In the genomic region with DNA sequence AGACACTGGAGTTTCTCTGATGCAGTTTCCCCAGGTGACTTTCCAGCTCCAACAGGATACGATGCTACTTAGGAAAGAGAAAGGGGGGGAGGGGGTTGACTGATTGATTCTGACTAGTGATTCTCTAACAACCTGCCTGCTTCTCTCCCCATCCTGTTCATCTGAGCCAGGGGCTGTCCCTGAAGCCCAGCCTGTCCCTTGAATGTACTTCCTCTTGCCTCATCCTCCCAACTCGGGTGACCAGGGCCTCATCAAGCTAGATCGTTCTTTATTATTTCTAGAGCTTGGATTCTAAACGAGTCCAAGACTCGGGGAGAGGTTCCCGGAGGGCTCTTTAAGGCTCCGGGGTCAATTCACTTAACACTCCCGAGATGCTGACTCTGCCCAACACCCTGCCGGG, we compare ENCODE assay signal across 8 mouse cellular contexts. TPM values are rescaled to one million over a fixed set of nuclear protein-coding genes. Genes with fewer than 3 reads are reported as not detected.
DNase-seq lines count a peak whose midpoint lies in the region; ATAC-seq lines count a peak whose summit lies in the region.

No protein-coding gene starts in this region.

- peak overlapping the region; percentile 96 for H3K4me2 ChIP-seq in forebrain, embryonic 13.5 days
- peak overlapping the region; percentile 80 for H3K4me2 ChIP-seq in liver, embryonic 15.5 days

- peak; percentile 66 for DNase-seq in A20 (ENCODE audit: low read depth, low spot score)
- no peak for DNase-seq in spleen, postnatal 36 days (ENCODE audit: low spot score in 2 of 2)
- no peak for DNase-seq in ovary, adult 18-20 months (ENCODE audit: low spot score)

- H3K27ac ChIP-seq in forebrain, embryonic 13.5 days = no peak overlapping the region
- H3K27ac ChIP-seq in liver, embryonic 15.5 days (replicated peaks) = peak overlapping the region; percentile 87

- peak overlapping the region; percentile 93 for H3K9ac ChIP-seq in forebrain, embryonic 13.5 days
- H3K9ac ChIP-seq in liver, embryonic 15.5 days = peak overlapping the region; percentile 85

- peaks cover 68% of the 10 kb centered on the region for H3K36me3 ChIP-seq in erythroblast, embryonic 14.5 days (ENCODE audit: control insufficient read depth)
- H3K36me3 ChIP-seq in forebrain, embryonic 13.5 days (ENCODE audit: poor library complexity, severe bottlenecking) = peaks cover 40% of the 10 kb centered on the region
- H3K36me3 ChIP-seq in liver, embryonic 15.5 days (replicated peaks) = peaks cover 51% of the 10 kb centered on the region

- no peaks in the 10 kb centered on the region for H3K27me3 ChIP-seq in erythroblast, embryonic 14.5 days (ENCODE audit: control insufficient read depth)
- no peaks in the 10 kb centered on the region for H3K27me3 ChIP-seq in forebrain, embryonic 13.5 days
- H3K27me3 ChIP-seq in liver, embryonic 15.5 days = no peaks in the 10 kb centered on the region

- WGBS in forebrain, embryonic 13.5 days = 55% methylated on average over 9 of the region's 9 CpGs
- 19% methylated on average over 9 of the region's 9 CpGs for WGBS in liver, embryonic 15.5 days (ENCODE audit: insufficient replicate concordance)

- ATAC-seq in erythroblast, adult 5-6 weeks (replicated peaks; ENCODE audit: low FRiP score, poor library complexity, severe bottlenecking) = no peak
- no peak for ATAC-seq in forebrain, embryonic 13.5 days
- ATAC-seq in liver, embryonic 15.5 days (ENCODE audit: insufficient read depth) = no peak
- no peak for ATAC-seq in frontal cortex, adult (ENCODE audit: low TSS enrichment)

- H3K4me3 ChIP-seq in erythroblast, embryonic 14.5 days (replicated peaks) = peak overlapping the region; percentile 70
- H3K4me3 ChIP-seq in forebrain, embryonic 13.5 days = peak overlapping the region; percentile 93
- peak overlapping the region; percentile 93 for H3K4me3 ChIP-seq in liver, embryonic 15.5 days (replicated peaks)

- H3K9me3 ChIP-seq in erythroblast, embryonic 14.5 days (ENCODE audit: control insufficient read depth, low read length) = no peaks in the 10 kb centered on the region
- no peaks in the 10 kb centered on the region for H3K9me3 ChIP-seq in forebrain, embryonic 13.5 days (replicated peaks)
- no peaks in the 10 kb centered on the region for H3K9me3 ChIP-seq in liver, embryonic 15.5 days (replicated peaks)

- H3K4me1 ChIP-seq in erythroblast, embryonic 14.5 days (ENCODE audit: control insufficient read depth) = peaks cover 53% of the 10 kb centered on the region
- peaks cover 39% of the 10 kb centered on the region for H3K4me1 ChIP-seq in forebrain, embryonic 13.5 days
- peaks cover 49% of the 10 kb centered on the region for H3K4me1 ChIP-seq in liver, embryonic 15.5 days (replicated peaks)

RNA-seq across cellular contexts. Expression of a gene that starts 0.3 kb away (rescaled TPM):
- 18.0 and 27.2 TPM in 2 replicates for polyA plus RNA-seq in erythroblast, embryonic 14.5 days (2012)
- total RNA-seq in erythroblast, adult 5-6 weeks (2015; ENCODE audit: low replicate concordance) = 10.4 and 13.0 TPM in 2 replicates
- 8.2 and 12.0 TPM in 2 replicates for total RNA-seq in erythroblast, adult 5-6 weeks (2017; ENCODE audit: low replicate concordance)
- polyA plus RNA-seq in forebrain, embryonic 13.5 days (2015; fragmentation: Nextera tagmentation; extraction: Ambion mirVana) = 13.9 and 14.4 TPM in 2 replicates
- 23.5 and 23.8 TPM in 2 replicates for polyA plus RNA-seq in liver, embryonic 15.5 days (2015; fragmentation: Nextera tagmentation; extraction: Ambion mirVana)

RNA-seq across cellular contexts. Expression of a gene that starts 0.9 kb away (rescaled TPM):
- 0.26 and 0.28 TPM in 2 replicates for polyA plus RNA-seq in erythroblast, embryonic 14.5 days (2012)
- 10.2 and 13.8 TPM in 2 replicates for total RNA-seq in erythroblast, adult 5-6 weeks (2015; ENCODE audit: low replicate concordance)
- 24.1 and 33.0 TPM in 2 replicates for total RNA-seq in erythroblast, adult 5-6 weeks (2017; ENCODE audit: low replicate concordance)
- 66.0 and 67.7 TPM in 2 replicates for polyA plus RNA-seq in forebrain, embryonic 13.5 days (2015; fragmentation: Nextera tagmentation; extraction: Ambion mirVana)
- polyA plus RNA-seq in liver, embryonic 15.5 days (2015; fragmentation: Nextera tagmentation; extraction: Ambion mirVana) = 25.0 and 27.6 TPM in 2 replicates

RNA-seq across cellular contexts. Expression of a gene that starts 58.0 kb away (rescaled TPM):
- polyA plus RNA-seq in erythroblast, embryonic 14.5 days (2012) = 0.04 and 0.12 TPM in 2 replicates
- 8.5 and 15.3 TPM in 2 replicates for total RNA-seq in erythroblast, adult 5-6 weeks (2015; ENCODE audit: low replicate concordance)
- total RNA-seq in erythroblast, adult 5-6 weeks (2017; ENCODE audit: low replicate concordance) = 8.1 and 11.1 TPM in 2 replicates
- polyA plus RNA-seq in forebrain, embryonic 13.5 days (2015; fragmentation: Nextera tagmentation; extraction: Ambion mirVana) = 66.9 and 75.0 TPM in 2 replicates
- 16.9 and 21.5 TPM in 2 replicates for polyA plus RNA-seq in liver, embryonic 15.5 days (2015; fragmentation: Nextera tagmentation; extraction: Ambion mirVana)

Comparison
In these comparisons a context has a peak if more than half of its experiments do, and no peak if none do; other contexts are left out.
1. RNA of a gene that starts 0.9 kb away (polyA plus RNA-seq): 66.0 to 67.7 TPM in forebrain, embryonic 13.5 days and 25.0 to 27.6 TPM in liver, embryonic 15.5 days; 0.26 to 0.28 TPM in erythroblast, embryonic 14.5 days; every median in the first group is over 10 times any median in the second.
2. RNA of a gene that starts 58.0 kb away (polyA plus RNA-seq): 66.9 to 75.0 TPM in forebrain, embryonic 13.5 days and 16.9 to 21.5 TPM in liver, embryonic 15.5 days; 0.04 to 0.12 TPM in erythroblast, embryonic 14.5 days; every median in the first group is over 10 times any median in the second.
3. Peak in every context shown above with its lines, with median percentiles within 50 percentile points of each other: H3K4me3 ChIP-seq.